Mouse (Mus musculus) frontal cortex, postnatal 10 days (tissue): ENCODE measurements around the gene D17Wsu92e.

Experiments used
- DNase-seq, 2 experiments: peaks; one replicate each; pipeline ENCODE4 v3.0.0; 2022; ENCODE audit warnings: low spot score in 2 of 2, mixed read lengths in 1 of 2

D17Wsu92e gene

GRCm38 (mm10) chr17:27821407-27822338, 1.2 kb upstream of the D17Wsu92e start:
- no peak for DNase-seq

- DNase-seq, result peak; percentile 61 to 65
Measured at GRCm38 (mm10) chr17:27819971-27820567, 379 bp downstream of the D17Wsu92e start.

GRCm38 (mm10) chr17:27819521-27819970, 902 bp downstream of the D17Wsu92e start:
- no peak for DNase-seq

GRCm38 (mm10) chr17:27819011-27819410, 1.4 kb downstream of the D17Wsu92e start:
- DNase-seq, result no peak

GRCm38 (mm10) chr17:27814606-27815005, 5.8 kb downstream of the D17Wsu92e start:
- DNase-seq, result no peak

GRCm38 (mm10) chr17:27811980-27812379, 8.5 kb downstream of the D17Wsu92e start:
- no peak for DNase-seq

- no peak for DNase-seq
Measured at GRCm38 (mm10) chr17:27810569-27811331, 9.7 kb downstream of the D17Wsu92e start.

- DNase-seq, result no peak
Measured at GRCm38 (mm10) chr17:27807542-27808078, 12.8 kb downstream of the D17Wsu92e start.

GRCm38 (mm10) chr17:27804803-27805770, 15.4 kb downstream of the D17Wsu92e start:
- no peak for DNase-seq

GRCm38 (mm10) chr17:27804156-27804690, 16.2 kb downstream of the D17Wsu92e start:
- DNase-seq, result no peak

GRCm38 (mm10) chr17:27803752-27804151, 16.7 kb downstream of the D17Wsu92e start:
- no peak for DNase-seq

- DNase-seq, result no peak
Measured at GRCm38 (mm10) chr17:27800710-27801648, 19.5 kb downstream of the D17Wsu92e start.

GRCm38 (mm10) chr17:27799771-27800584, 20.5 kb downstream of the D17Wsu92e start:
- DNase-seq, result no peak

GRCm38 (mm10) chr17:27797341-27797872, 23.0 kb downstream of the D17Wsu92e start:
- DNase-seq, result no peak

GRCm38 (mm10) chr17:27796780-27797179, 23.7 kb downstream of the D17Wsu92e start:
- DNase-seq, result no peak

GRCm38 (mm10) chr17:27793144-27793543, 27.3 kb downstream of the D17Wsu92e start:
- no peak for DNase-seq

- DNase-seq, result no peak
Measured at GRCm38 (mm10) chr17:27792516-27792915, 27.9 kb downstream of the D17Wsu92e start.

GRCm38 (mm10) chr17:27791556-27791955, 28.9 kb downstream of the D17Wsu92e start:
- DNase-seq, result no peak
